Mouse (Mus musculus) gastrocnemius, postnatal 10 days (tissue): ENCODE data around the gene Olfr1160. TPM values are rescaled to one million over a fixed set of nuclear protein-coding genes. Genes with fewer than 3 reads are reported as not detected.
"Not testable (repeated sequence)": the region's sequence is repeated elsewhere in the genome, so short reads cannot be mapped to it uniquely, and the experiment has no call there.

ENCODE experiments used
- DNase-seq: peaks from one replicate; pipeline ENCODE4 v3.0.0; 2021; ENCODE audit warnings: mixed read lengths
- long read RNA-seq, 2 experiments: library from polyadenylated mRNA; stranded (forward); transcript quantifications; one replicate each; pipeline ENCODE4 v2.0.0; 2021
- total RNA-seq, 2 experiments: library from RNA; stranded (reverse); gene quantifications; 2 replicates each; pipeline ENCODE4 v1.2.3; 2021

Olfr1160 gene
- total RNA-seq: not detected
- long read RNA-seq, experiment 1: 0 reads
- long read RNA-seq, experiment 2: 0 reads

DNA sequence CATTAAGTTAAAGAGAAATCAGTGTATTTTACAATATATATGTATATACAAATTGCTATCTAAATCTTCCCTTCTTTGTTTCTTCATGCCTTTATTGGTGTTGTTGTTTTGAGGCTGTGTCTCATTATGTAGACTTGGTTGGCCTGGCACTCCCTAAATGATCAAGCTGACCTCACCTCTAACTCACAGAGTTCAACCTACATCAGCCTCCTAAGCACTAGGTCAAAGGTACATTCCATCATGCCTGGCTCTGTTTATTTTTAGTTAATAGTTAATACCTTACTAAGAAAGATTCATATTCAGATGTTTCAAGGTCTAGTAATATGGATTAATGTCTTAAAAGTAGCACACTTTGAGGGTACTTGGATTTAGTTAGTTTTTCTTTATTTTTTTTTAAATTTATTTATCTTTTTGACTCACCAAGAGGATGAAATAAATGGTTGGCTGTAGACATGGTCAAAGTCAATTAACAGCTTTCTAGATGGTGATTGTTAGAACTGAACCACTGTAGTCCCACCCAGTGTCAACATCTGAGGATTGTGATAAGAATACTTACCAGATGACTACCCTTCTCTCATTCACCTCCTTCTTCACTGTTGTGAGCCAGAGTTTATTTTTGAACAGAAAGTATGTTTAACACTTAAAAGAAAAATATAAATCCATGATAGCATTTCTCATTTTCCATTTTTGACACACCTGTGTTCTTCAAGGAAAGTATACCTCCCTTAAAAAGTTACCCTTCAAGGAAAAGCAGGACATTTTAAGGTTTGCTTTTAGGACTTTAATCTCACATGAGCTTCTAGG, at the start of gene Olfr1160:
TSS of gene Olfr1160 (minus strand) at position 754 of the 804 bp plus-strand sequence.
- DNase-seq: no peak

DNA sequence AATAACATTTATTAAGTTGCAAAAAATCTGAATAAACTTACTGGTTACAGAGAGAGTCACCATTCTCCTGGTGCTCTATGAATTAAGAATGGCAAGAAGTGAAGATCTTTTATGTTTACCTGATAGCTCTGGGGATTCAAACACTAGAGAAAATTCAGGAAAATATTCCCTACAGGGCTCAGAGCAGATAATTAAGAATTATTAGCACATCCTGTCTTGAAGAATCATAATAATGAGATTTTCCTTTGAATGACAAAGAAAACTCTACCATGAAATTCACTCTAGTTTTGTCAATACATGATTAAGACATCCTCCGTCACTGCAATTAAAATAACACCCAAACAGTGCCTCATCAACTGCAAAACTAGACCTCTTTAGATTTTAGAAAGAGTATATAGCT, 43.0 kb upstream of the Olfr1160 start, which contains the start of gene Olfr1162:
TSS of gene Olfr1162 (minus strand) at position 101 of the 400 bp plus-strand sequence.
- DNase-seq: no peak

DNA sequence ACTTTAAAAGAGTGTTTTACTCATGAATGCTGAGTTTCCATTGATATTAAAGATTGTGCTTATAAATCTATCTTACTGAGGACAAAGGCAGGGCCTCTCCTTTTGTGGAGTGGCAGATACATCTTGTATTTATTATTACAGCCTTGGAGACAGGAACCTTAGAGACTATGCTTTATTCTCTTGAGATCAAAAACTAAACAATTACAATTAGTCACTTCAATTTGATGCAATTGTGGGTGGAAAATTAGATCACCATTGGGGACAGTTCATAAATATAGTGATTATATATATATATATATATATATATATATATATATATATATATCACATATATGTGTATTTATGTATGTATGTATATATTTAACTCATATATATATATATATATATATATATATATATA, 29.5 kb upstream of the Olfr1160 start, which contains the start of gene Olfr73:
TSS of gene Olfr73 (minus strand) at position 101 of the 400 bp plus-strand sequence.
- DNase-seq: no peak

DNA sequence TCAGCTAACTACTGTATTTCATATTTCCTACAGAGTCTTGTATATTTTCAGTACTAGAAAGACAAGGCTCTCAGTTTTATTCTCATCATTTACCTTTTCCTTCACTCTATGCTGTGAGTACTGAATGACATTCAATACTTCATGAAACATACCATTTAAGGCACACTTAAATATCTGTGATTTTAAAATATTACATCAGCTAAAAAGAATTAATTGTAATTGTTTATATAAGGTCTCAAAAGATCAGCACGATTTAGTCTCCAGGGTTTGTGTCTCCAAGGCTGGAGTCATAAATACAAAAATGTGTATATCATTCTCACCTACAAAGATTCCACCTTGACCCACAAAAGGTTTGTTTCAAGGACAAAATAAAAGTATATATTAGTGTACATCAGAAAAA, 14.4 kb upstream of the Olfr1160 start, which contains the start of gene Olfr1161:
TSS of gene Olfr1161 (plus strand) at position 301 of the 400 bp plus-strand sequence.
- DNase-seq: not testable (repeated sequence)

DNA sequence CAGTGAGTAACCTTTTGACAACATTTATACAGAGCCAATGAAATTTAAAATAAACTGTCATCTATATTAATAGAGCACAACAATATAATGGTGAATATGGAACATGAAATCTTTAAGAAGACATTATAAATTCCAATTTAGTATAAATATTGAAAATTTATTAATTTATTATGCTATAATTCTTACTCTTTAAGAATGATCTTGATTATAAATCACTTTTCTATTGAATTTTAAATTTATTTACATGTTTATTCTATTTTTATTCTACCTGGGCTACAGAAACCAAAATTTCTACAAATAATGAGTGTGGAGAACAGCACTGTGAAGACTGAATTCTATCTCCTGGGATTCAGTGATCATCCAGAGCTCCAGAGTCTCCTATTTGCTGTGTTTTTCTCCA, 18.3 kb downstream of the Olfr1160 start, which contains the start of gene Olfr1158:
TSS of gene Olfr1158 (plus strand) at position 301 of the 400 bp plus-strand sequence.
- DNase-seq: no peak

DNA sequence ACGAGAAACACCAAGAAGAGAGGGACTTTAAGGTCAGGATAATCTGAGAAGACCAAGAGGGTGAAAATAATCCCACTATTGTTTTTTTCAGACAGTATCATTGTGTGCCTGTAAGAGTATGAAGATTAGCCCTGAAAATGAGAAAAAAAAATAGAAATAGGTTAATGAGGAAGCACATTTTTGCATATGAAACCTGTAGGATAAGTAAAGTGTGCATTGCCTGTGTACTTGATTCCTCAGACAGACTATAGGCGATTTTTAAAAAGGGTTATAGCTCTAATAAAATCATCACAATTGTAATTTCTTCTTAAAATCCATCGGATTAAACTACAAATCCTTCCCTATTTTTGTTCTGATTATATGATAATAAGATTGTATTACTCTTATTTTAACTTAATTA, 33.5 kb downstream of the Olfr1160 start, which contains the start of gene Olfr74:
TSS of gene Olfr74 (minus strand) at position 101 of the 400 bp plus-strand sequence.
- no peak for DNase-seq

DNA sequence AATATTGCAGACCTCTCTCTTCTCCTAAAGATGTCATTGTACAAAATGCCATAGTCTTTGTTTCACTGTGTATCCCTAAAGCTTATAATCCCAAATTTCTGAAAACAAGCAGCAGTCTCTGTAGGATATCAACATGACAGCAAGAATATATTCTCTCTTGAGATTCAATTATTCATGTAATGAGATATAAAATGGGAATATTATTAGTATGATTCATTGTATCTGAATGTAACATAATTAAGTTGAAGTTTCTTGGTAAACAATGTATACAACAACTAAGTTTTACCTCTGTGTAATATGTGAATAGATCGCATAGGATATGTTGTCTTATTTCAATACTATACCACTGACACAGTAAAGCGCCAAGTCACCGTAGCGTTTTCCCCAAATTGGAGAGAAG, 39.9 kb downstream of the Olfr1160 start, which contains the start of gene Olfr1157:
TSS of gene Olfr1157 (minus strand) at position 101 of the 400 bp plus-strand sequence.
- no peak for DNase-seq

DNA sequence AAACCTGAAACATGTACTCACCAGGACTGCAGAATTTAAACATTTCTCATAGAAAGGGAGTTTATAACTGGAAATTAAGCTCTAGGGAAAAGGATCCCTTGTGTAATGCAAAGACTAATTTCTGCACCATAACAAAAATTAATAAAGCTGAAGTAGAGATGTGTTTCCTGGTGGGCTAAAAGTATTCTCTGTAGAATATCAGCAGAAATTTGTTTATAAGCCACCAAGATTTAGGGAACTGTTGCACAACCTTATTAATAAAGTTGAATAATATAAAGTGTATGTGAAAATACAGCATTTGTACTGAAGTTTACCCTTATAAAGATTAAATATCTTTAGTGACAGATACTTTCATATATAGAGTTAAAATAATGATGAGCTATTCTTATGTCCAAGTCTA, 55.1 kb downstream of the Olfr1160 start, which contains the start of gene Olfr1156:
TSS of gene Olfr1156 (minus strand) at position 101 of the 400 bp plus-strand sequence.
- DNase-seq: no peak

Other genes with a start within 250 kb of the Olfr1160 start
- gene Olfr152, start 228.8 kb downstream of the Olfr1160 start, total RNA-seq: not detected
- gene Olfr1143, start 207.7 kb downstream of the Olfr1160 start, total RNA-seq: not detected
- not detected for gene Olfr1145, start 198.4 kb downstream of the Olfr1160 start, total RNA-seq
- gene Olfr1148, start 177.7 kb downstream of the Olfr1160 start, total RNA-seq: not detected
- not detected for gene Olfr1150-ps1, start 164.3 kb downstream of the Olfr1160 start, total RNA-seq
- gene Olfr1151, start 152.4 kb downstream of the Olfr1160 start, total RNA-seq: not detected
- gene Olfr1152, start 141.8 kb downstream of the Olfr1160 start, total RNA-seq: not detected
- not detected for gene Olfr1153, start 113.3 kb downstream of the Olfr1160 start, total RNA-seq
- gene Olfr1154, start 103.1 kb downstream of the Olfr1160 start, total RNA-seq: not detected
- not detected for gene Olfr1155, start 63.1 kb downstream of the Olfr1160 start, total RNA-seq
- gene Olfr1156, start 55.2 kb downstream of the Olfr1160 start, total RNA-seq: not detected
- gene Olfr1157, start 40.0 kb downstream of the Olfr1160 start, total RNA-seq: not detected
- not detected for gene Olfr74, start 33.6 kb downstream of the Olfr1160 start, total RNA-seq
- not detected for gene Olfr1158, start 18.2 kb downstream of the Olfr1160 start, total RNA-seq
- not detected for gene Olfr1161, start 14.5 kb upstream of the Olfr1160 start, total RNA-seq
- gene Olfr73, start 29.4 kb upstream of the Olfr1160 start, total RNA-seq: not detected
- gene Olfr1162, start 42.9 kb upstream of the Olfr1160 start, total RNA-seq: not detected
- gene Olfr1163, start 63.6 kb upstream of the Olfr1160 start, total RNA-seq: not detected
- gene Olfr1164, start 85.7 kb upstream of the Olfr1160 start, total RNA-seq: not detected
- not detected for gene Olfr1166, start 120.0 kb upstream of the Olfr1160 start, total RNA-seq
- not detected for gene Olfr1167, start 146.9 kb upstream of the Olfr1160 start, total RNA-seq
- gene Olfr1168, start 173.6 kb upstream of the Olfr1160 start, total RNA-seq: not detected
- gene Olfr1170, start 220.1 kb upstream of the Olfr1160 start, total RNA-seq: not detected